Mouse (Mus musculus): ENCODE results near the gene Sv2c. TPM values are rescaled to one million over a fixed set of nuclear protein-coding genes. Genes with fewer than 3 reads are reported as not detected.

Sv2c gene
- total RNA-seq, 4 experiments from 2014 or later, result 0.25 to 0.83 (median 0.35) TPM

- DNase-seq (ENCODE audit: low spot score), result no peak
Measured at GRCm38 (mm10) chr13:95944621-95945020, 187.8 kb downstream of the Sv2c start.

GRCm38 (mm10) chr13:95943919-95944318, 188.5 kb downstream of the Sv2c start:
- DNase-seq (ENCODE audit: low spot score), result no peak

GRCm38 (mm10) chr13:95942587-95942986, 189.8 kb downstream of the Sv2c start:
- no peak for DNase-seq (ENCODE audit: low spot score)

DNA sequence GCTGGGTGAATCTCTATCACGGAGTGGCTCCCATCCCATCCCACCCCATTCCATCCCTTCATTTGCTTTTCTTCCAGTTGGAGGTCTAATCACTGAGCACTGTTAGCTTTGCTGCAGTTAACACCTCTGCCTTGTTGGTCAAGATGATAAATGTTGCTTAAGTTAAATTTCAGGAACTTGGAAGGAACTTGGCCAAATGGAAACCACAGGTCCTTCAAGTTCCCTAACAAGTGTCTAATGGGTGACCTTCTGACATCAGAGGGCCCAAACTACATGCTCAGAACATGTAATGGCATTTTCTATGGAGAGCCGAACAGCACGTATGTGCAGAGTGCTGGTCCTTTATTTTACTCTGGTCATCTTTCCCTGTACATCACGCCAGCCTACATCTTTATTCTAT, 190.5 kb downstream of the Sv2c start:
- no peak for DNase-seq (ENCODE audit: low spot score)

DNA sequence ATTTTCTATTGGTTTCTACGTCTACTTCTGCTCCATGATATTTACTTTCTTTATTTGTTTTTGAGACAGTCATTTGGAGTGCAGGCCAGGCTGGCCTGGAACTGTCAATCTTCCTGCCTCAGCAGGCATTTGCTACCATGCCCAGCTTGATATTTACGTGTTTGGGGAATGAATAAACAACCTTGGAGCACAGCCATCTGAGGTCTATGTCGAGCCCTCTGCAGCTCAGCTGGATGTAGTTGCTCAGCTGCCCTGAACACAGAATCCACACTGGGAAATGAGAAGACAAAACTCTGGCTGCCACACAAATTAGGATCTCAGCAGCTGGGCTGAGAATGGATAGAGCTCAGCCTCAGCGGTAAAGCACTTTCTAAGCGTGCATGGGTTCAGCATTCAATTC, 191.6 kb downstream of the Sv2c start:
- DNase-seq (ENCODE audit: low spot score), result no peak

GRCm38 (mm10) chr13:95924201-95924621, 208.2 kb downstream of the Sv2c start:
- no peak for DNase-seq (ENCODE audit: low spot score)

DNA sequence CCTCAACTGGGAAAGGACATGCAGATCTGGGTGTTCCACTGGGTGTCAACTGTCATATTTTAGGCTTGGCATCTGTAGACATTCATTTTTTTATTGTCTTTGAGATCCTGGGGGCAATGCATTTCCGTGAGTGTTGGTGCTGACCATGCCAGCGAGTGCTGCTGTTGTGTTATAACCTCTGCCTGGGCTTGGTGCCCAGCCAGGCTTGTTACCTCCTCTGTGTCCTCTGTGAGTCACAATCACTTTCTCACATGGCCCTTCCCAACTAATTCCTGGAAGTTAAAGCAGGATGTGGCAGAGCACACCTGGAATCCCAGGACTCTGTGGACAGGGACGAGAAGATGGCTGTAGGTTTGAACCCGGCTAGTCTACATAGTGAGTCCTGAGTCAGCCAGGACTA, 209.8 kb downstream of the Sv2c start:
- no peak for DNase-seq (ENCODE audit: low spot score)

DNA sequence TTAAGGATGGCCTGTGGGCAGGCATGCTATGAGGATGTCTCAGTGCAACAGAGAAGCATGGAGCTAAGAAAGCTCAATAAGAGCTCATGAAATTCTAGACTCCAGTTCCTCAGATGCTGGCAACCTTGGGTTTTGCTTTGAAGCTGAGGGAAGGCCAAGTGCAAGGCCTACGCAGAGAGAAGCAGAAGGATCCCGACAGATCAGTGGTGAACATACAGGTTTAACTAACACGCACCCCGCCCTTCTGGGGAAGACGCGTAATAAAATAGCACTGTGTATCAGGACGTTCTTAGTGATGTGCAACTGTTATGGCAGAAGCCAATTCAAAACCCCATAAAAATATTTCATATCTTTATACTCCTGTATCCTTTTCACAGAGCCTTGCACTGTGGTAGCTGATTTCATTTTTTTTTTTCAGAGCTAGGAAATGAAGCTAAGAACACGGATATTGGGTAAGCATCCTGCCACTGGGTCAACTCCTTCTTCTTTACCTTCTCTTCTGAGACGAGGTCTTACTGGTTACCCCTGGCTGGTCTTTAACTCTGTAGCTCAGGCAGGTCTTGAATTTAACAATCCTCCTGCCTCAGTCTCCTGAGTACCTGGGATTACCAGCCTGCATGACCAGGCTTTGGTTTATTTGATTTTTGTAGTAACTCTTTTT, 213.6 kb downstream of the Sv2c start:
- no peak for DNase-seq (ENCODE audit: low spot score)

GRCm38 (mm10) chr13:95913046-95913406, 219.4 kb downstream of the Sv2c start:
- DNase-seq (ENCODE audit: low spot score), result no peak

GRCm38 (mm10) chr13:95912157-95913045, 220.0 kb downstream of the Sv2c start:
- DNase-seq (ENCODE audit: low spot score), result no peak

DNA sequence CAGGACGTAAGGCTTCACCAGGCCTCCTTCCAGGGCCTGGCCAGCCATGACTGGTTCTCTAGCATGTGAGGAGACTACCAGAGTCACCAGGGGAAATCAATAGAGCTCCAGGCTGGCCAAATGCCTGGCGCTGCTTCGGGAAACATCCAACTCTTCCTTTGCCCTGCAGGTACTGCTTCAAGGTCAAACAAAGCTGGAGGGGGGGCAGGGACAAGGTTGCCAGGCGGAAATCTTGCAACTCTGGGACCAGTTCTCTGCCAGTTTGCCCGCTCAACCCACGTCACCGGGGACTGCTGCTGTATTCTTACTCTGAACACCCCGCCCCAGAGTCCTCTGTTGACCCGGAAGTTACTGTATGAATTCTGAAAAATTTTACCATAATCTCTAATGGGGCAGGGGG, 222.1 kb downstream of the Sv2c start:
- DNase-seq (ENCODE audit: low spot score), result no peak

- no peak for DNase-seq (ENCODE audit: low spot score)
Measured at GRCm38 (mm10) chr13:95909244-95909643, 223.1 kb downstream of the Sv2c start.

Other genes starting within 250 kb of the Sv2c start
- gene Iqgap2, start 240.7 kb downstream of the Sv2c start, total RNA-seq (2022), result 1 to 10 TPM; 2.5 to 4.9 (median 4.0) TPM
- gene Gm20075, start 51.2 kb downstream of the Sv2c start, total RNA-seq (2022), result 10 to 100 TPM; 13.3 to 15.6 (median 14.5) TPM
- not detected for gene Gm17190, start 50.5 kb downstream of the Sv2c start, total RNA-seq (2022)